23 mouse cellular contexts compared by ENCODE assay signal in genomic region chr16:93191174-93191573, GRCm38 (mm10).
DNase-seq lines count a peak whose midpoint lies in the region; ATAC-seq and TF ChIP-seq lines count a peak whose summit lies in the region.
"Had no signal": no experiment of that assay in that cellular context is flagged by ENCODE, and none has a peak within 500 bp of the region (broad histone marks: within the 10 kb centered on the region; RNA-seq: fewer than 3 reads in every experiment).

No protein-coding gene starts in this region.

- peaks cover 24% of the 10 kb centered on the region; the same call in 1 of the 2 replicates for H3K4me1 ChIP-seq in liver, embryonic 15.5 days (replicated peaks)
- peaks cover 46% of the 10 kb centered on the region for H3K4me1 ChIP-seq in thymus, adult 2 months (replicated peaks; ENCODE audit: control insufficient read depth, insufficient read depth, low read length)
- H3K4me1 ChIP-seq in midbrain, embryonic 14.5 days (ENCODE audit: control insufficient read depth, insufficient read depth, low read length) = no peaks in the 10 kb centered on the region
- H3K4me1 ChIP-seq in forebrain, embryonic 15.5 days = no peaks in the 10 kb centered on the region
- H3K4me1 ChIP-seq: forebrain, embryonic 10.5 days; limb, embryonic 10.5 days; midbrain, embryonic 13.5 days had no signal

- H3K27me3 ChIP-seq in liver, embryonic 15.5 days = peaks cover 9% of the 10 kb centered on the region; the same call in 1 of the 2 replicates
- H3K27me3 ChIP-seq in thymus, adult 2 months (ENCODE audit: control insufficient read depth, insufficient read depth, low read length) = no peaks in the 10 kb centered on the region
- no peaks in the 10 kb centered on the region for H3K27me3 ChIP-seq in midbrain, embryonic 14.5 days (ENCODE audit: control insufficient read depth, insufficient read depth, low read length)
- H3K27me3 ChIP-seq in forebrain, embryonic 15.5 days = no peaks in the 10 kb centered on the region
- H3K27me3 ChIP-seq: midbrain, embryonic 13.5 days; Patski had no signal

- ATAC-seq in liver, embryonic 15.5 days (ENCODE audit: insufficient read depth) = no peak
- ATAC-seq in common myeloid progenitor, adult 5-6 weeks (replicated peaks; ENCODE audit: low read depth, poor library complexity, severe bottlenecking) = peak; percentile 40
- ATAC-seq in midbrain, embryonic 14.5 days (ENCODE audit: low FRiP score, low TSS enrichment) = no peak
- no peak for ATAC-seq in forebrain, embryonic 15.5 days (replicated peaks)
- ATAC-seq: hindbrain, postnatal 0 days; midbrain, embryonic 13.5 days; Patski had no signal

- no peak overlapping the region for H3K4me2 ChIP-seq in liver, embryonic 15.5 days
- no peak overlapping the region for H3K4me2 ChIP-seq in midbrain, embryonic 14.5 days (ENCODE audit: low read length)
- H3K4me2 ChIP-seq in forebrain, embryonic 15.5 days (replicated peaks) = no peak overlapping the region
- H3K4me2 ChIP-seq: liver, embryonic 11.5 days; midbrain, embryonic 13.5 days had no signal

- H3K9ac ChIP-seq in liver, embryonic 15.5 days = no peak overlapping the region
- no peak overlapping the region for H3K9ac ChIP-seq in midbrain, embryonic 14.5 days (replicated peaks; ENCODE audit: low read length)
- no peak overlapping the region for H3K9ac ChIP-seq in forebrain, embryonic 15.5 days (replicated peaks)
- H3K9ac ChIP-seq: midbrain, embryonic 13.5 days had no signal

- no peak overlapping the region for H3K4me3 ChIP-seq in liver, embryonic 15.5 days (replicated peaks)
- no peak overlapping the region for H3K4me3 ChIP-seq in thymus, adult 2 months (ENCODE audit: control insufficient read depth, insufficient read depth, low read length)
- no peak overlapping the region for H3K4me3 ChIP-seq in midbrain, embryonic 14.5 days (replicated peaks; ENCODE audit: low read depth, low read length)
- H3K4me3 ChIP-seq in forebrain, embryonic 15.5 days = no peak overlapping the region
- H3K4me3 ChIP-seq: forebrain, embryonic 10.5 days; gastrocnemius, adult 2 months; limb, embryonic 10.5 days; midbrain, embryonic 13.5 days; myocyte had no signal

- 0 out of 2 replicates have a peak overlapping the region, but pooled peaks have one; percentile 16 for H3K27ac ChIP-seq in liver, embryonic 15.5 days (replicated peaks)
- peak overlapping the region; percentile 79; the same call in 1 of the 2 replicates for H3K27ac ChIP-seq in thymus, adult 2 months (ENCODE audit: control insufficient read depth, insufficient read depth, low read length)
- H3K27ac ChIP-seq in midbrain, embryonic 14.5 days (replicated peaks; ENCODE audit: low read depth, low read length) = no peak overlapping the region
- H3K27ac ChIP-seq in forebrain, embryonic 15.5 days (replicated peaks) = no peak overlapping the region
- H3K27ac ChIP-seq: forebrain, embryonic 10.5 days; gastrocnemius, adult 2 months; hindbrain, postnatal 0 days; kidney, postnatal 0 days; limb, embryonic 10.5 days; midbrain, embryonic 13.5 days had no signal

- no peaks in the 10 kb centered on the region for H3K9me3 ChIP-seq in liver, embryonic 15.5 days (replicated peaks)
- no peaks in the 10 kb centered on the region for H3K9me3 ChIP-seq in midbrain, embryonic 14.5 days (ENCODE audit: control insufficient read depth, low read length)
- H3K9me3 ChIP-seq in forebrain, embryonic 15.5 days = no peaks in the 10 kb centered on the region
- H3K9me3 ChIP-seq: forebrain, embryonic 10.5 days; limb, embryonic 10.5 days; midbrain, embryonic 13.5 days had no signal

- H3K36me3 ChIP-seq in liver, embryonic 15.5 days (replicated peaks) = no peaks in the 10 kb centered on the region
- H3K36me3 ChIP-seq in thymus, adult 2 months (ENCODE audit: control insufficient read depth, insufficient read depth, low read length) = no peaks in the 10 kb centered on the region
- H3K36me3 ChIP-seq in midbrain, embryonic 14.5 days (ENCODE audit: control insufficient read depth, insufficient read depth, low read length) = no peaks in the 10 kb centered on the region
- H3K36me3 ChIP-seq in forebrain, embryonic 15.5 days = no peaks in the 10 kb centered on the region
- H3K36me3 ChIP-seq: forebrain, embryonic 10.5 days; limb, embryonic 10.5 days; midbrain, embryonic 13.5 days had no signal

- no peak for DNase-seq in liver
- peak; percentile 50 for DNase-seq in thymus, adult 2 months
- no peak for DNase-seq in adipocyte (ENCODE audit: low spot score)
- no peak for DNase-seq in midbrain, embryonic 14.5 days
- DNase-seq: adrenal gland, postnatal 14 days; cerebellum, adult 11-12 months; cerebellum, postnatal 36 days; gastrocnemius, adult 2 months; heart, adult 11 months; kidney, adult 11 months; lung, adult 2 months; spleen, adult 18-20 months had no signal

- no peak for TF ChIP-seq POLR2A in thymus, adult 2 months (IDR thresholded peaks at IDR 0.05; ENCODE audit: control insufficient read depth, extremely low read depth, insufficient read depth, low read length, poor library complexity)

- 44% methylated on average over 5 of the region's 5 CpGs for WGBS in liver, embryonic 15.5 days (ENCODE audit: insufficient replicate concordance)
- WGBS in thymus, adult 2 months = 5% methylated on average over 5 of the region's 5 CpGs
- WGBS in midbrain, embryonic 14.5 days = 93% methylated on average over 5 of the region's 5 CpGs
- WGBS in forebrain, embryonic 15.5 days = 90% methylated on average over 5 of the region's 5 CpGs

- no peak for TF ChIP-seq CTCF in thymus, adult 2 months (IDR thresholded peaks at IDR 0.05; ENCODE audit: borderline replicate concordance, control insufficient read depth, extremely low read depth, insufficient read depth, low read length, poor library complexity)

Comparison
In these comparisons a context has a peak if more than half of its experiments do, and no peak if none do; other contexts are left out.
1. H3K27ac ChIP-seq: peak in liver, embryonic 15.5 days (single experiment) and thymus, adult 2 months (single experiment); none in midbrain, embryonic 14.5 days (single experiment) and forebrain, embryonic 15.5 days (single experiment).